Mouse (Mus musculus): ENCODE results near the gene Mx1. TPM values are rescaled to one million over a fixed set of nuclear protein-coding genes. Genes with fewer than 3 reads are reported as not detected.

Gene Mx1
- total and polyA plus RNA-seq, 3 experiments, result 0.27 TPM; not detected in 2

- ATAC-seq (ENCODE audit: extremely low read depth, insufficient number of reproducible peaks, low FRiP score, poor library complexity, severe bottlenecking) (no peak), DNase-seq (ENCODE audit: low spot score) (no peak)
- Histone ChIP-seq H3K36me3 (replicated peaks) (no peaks in the 10 kb centered on the region), H3K4me3 (ENCODE audit: low read depth, low read length) (no peak overlapping the region), H3K4me1 (ENCODE audit: insufficient read depth, low read depth, low read length) (no peaks in the 10 kb centered on the region), H3K9me3 (replicated peaks) (no peaks in the 10 kb centered on the region), H3K27me3 (ENCODE audit: insufficient read depth, low read length) (no peaks in the 10 kb centered on the region)
- TF ChIP-seq TAL1 (conservative IDR thresholded peaks at IDR 0.05; ENCODE audit: low read depth, low read length) (no peak), GATA1 (IDR thresholded peaks at IDR 0.05; ENCODE audit: borderline replicate concordance, low read length) (no peak), GATA2 (IDR thresholded peaks at IDR 0.05; ENCODE audit: borderline replicate concordance, low read depth, low read length) (no peak), CTCF (IDR thresholded peaks at IDR 0.05; ENCODE audit: low read depth, low read length) (no peak), POLR2AphosphoS5 (IDR thresholded peaks at IDR 0.05; ENCODE audit: insufficient replicate concordance, low read depth, low read length) (no peak)
Measured at GRCm38 (mm10) chr16:97423627-97424026, 39.1 kb downstream of the Mx1 start.

- Histone ChIP-seq H3K4me1 (ENCODE audit: insufficient read depth, low read depth, low read length) (no peaks in the 10 kb centered on the region), H3K27me3 (ENCODE audit: insufficient read depth, low read length) (0 out of 2 replicates have a peak, but pooled peaks cover 2% of the 10 kb centered on the region), H3K4me3 (ENCODE audit: low read depth, low read length) (no peak overlapping the region), H3K9me3 (replicated peaks) (no peaks in the 10 kb centered on the region), H3K36me3 (replicated peaks) (no peaks in the 10 kb centered on the region)
- TF ChIP-seq POLR2AphosphoS5 (IDR thresholded peaks at IDR 0.05; ENCODE audit: insufficient replicate concordance, low read depth, low read length), result no peak
- no peak for TF ChIP-seq TAL1 (conservative IDR thresholded peaks at IDR 0.05; ENCODE audit: low read depth, low read length)
- no peak for TF ChIP-seq CTCF (IDR thresholded peaks at IDR 0.05; ENCODE audit: low read depth, low read length)
- TF ChIP-seq GATA2 (IDR thresholded peaks at IDR 0.05; ENCODE audit: borderline replicate concordance, low read depth, low read length), result no peak
- ATAC-seq (ENCODE audit: extremely low read depth, insufficient number of reproducible peaks, low FRiP score, poor library complexity, severe bottlenecking) (no peak), DNase-seq (ENCODE audit: low spot score) (no peak)
Measured at GRCm38 (mm10) chr16:97421671-97422070, 41.0 kb downstream of the Mx1 start.

- no peaks in the 10 kb centered on the region for H3K4me1 ChIP-seq (ENCODE audit: insufficient read depth, low read depth, low read length)
- 0 out of 2 replicates have a peak, but pooled peaks cover 2% of the 10 kb centered on the region for H3K27me3 ChIP-seq (ENCODE audit: insufficient read depth, low read length)
- no peaks in the 10 kb centered on the region for H3K9me3 ChIP-seq (replicated peaks)
- ATAC-seq (ENCODE audit: extremely low read depth, insufficient number of reproducible peaks, low FRiP score, poor library complexity, severe bottlenecking) (no peak), DNase-seq (ENCODE audit: low spot score) (no peak)
- H3K4me3 ChIP-seq (ENCODE audit: low read depth, low read length), result no peak overlapping the region
- TF ChIP-seq GATA2 (IDR thresholded peaks at IDR 0.05; ENCODE audit: borderline replicate concordance, low read depth, low read length) (no peak), CTCF (IDR thresholded peaks at IDR 0.05; ENCODE audit: low read depth, low read length) (no peak), POLR2AphosphoS5 (IDR thresholded peaks at IDR 0.05; ENCODE audit: insufficient replicate concordance, low read depth, low read length) (no peak), TAL1 (conservative IDR thresholded peaks at IDR 0.05; ENCODE audit: low read depth, low read length) (no peak), GATA1 (IDR thresholded peaks at IDR 0.05; ENCODE audit: borderline replicate concordance, low read length) (no peak)
- no peaks in the 10 kb centered on the region for H3K36me3 ChIP-seq (replicated peaks)
Measured at GRCm38 (mm10) chr16:97418749-97419453, 43.8 kb downstream of the Mx1 start.

GRCm38 (mm10) chr16:97417896-97418542 lies 44.7 kb downstream of the Mx1 start:
- ATAC-seq (ENCODE audit: extremely low read depth, insufficient number of reproducible peaks, low FRiP score, poor library complexity, severe bottlenecking) (no peak), DNase-seq (ENCODE audit: low spot score) (no peak)
- H3K4me1 ChIP-seq (ENCODE audit: insufficient read depth, low read depth, low read length), result no peaks in the 10 kb centered on the region
- H3K36me3 ChIP-seq (replicated peaks), result no peaks in the 10 kb centered on the region
- no peaks in the 10 kb centered on the region for H3K9me3 ChIP-seq (replicated peaks)
- no peak overlapping the region for H3K4me3 ChIP-seq (ENCODE audit: low read depth, low read length)
- TF ChIP-seq POLR2AphosphoS5 (IDR thresholded peaks at IDR 0.05; ENCODE audit: insufficient replicate concordance, low read depth, low read length) (no peak), GATA1 (IDR thresholded peaks at IDR 0.05; ENCODE audit: borderline replicate concordance, low read length) (no peak), GATA2 (IDR thresholded peaks at IDR 0.05; ENCODE audit: borderline replicate concordance, low read depth, low read length) (no peak), TAL1 (conservative IDR thresholded peaks at IDR 0.05; ENCODE audit: low read depth, low read length) (no peak), CTCF (IDR thresholded peaks at IDR 0.05; ENCODE audit: low read depth, low read length) (no peak)
- H3K27me3 ChIP-seq (ENCODE audit: insufficient read depth, low read length), result 0 out of 2 replicates have a peak, but pooled peaks cover 2% of the 10 kb centered on the region

GRCm38 (mm10) chr16:97405476-97406012 lies 57.2 kb downstream of the Mx1 start:
- Histone ChIP-seq H3K27me3 (ENCODE audit: insufficient read depth, low read length) (no peaks in the 10 kb centered on the region), H3K4me3 (ENCODE audit: low read depth, low read length) (no peak overlapping the region), H3K4me1 (ENCODE audit: insufficient read depth, low read depth, low read length) (no peaks in the 10 kb centered on the region), H3K36me3 (replicated peaks) (no peaks in the 10 kb centered on the region), H3K9me3 (replicated peaks) (no peaks in the 10 kb centered on the region)
- TF ChIP-seq TAL1 (conservative IDR thresholded peaks at IDR 0.05; ENCODE audit: low read depth, low read length), result no peak
- no peak for TF ChIP-seq GATA1 (IDR thresholded peaks at IDR 0.05; ENCODE audit: borderline replicate concordance, low read length)
- no peak for TF ChIP-seq GATA2 (IDR thresholded peaks at IDR 0.05; ENCODE audit: borderline replicate concordance, low read depth, low read length)
- TF ChIP-seq CTCF (IDR thresholded peaks at IDR 0.05; ENCODE audit: low read depth, low read length), result no peak
- no peak for TF ChIP-seq POLR2AphosphoS5 (IDR thresholded peaks at IDR 0.05; ENCODE audit: insufficient replicate concordance, low read depth, low read length)
- DNase-seq (ENCODE audit: low spot score) (no peak), ATAC-seq (ENCODE audit: extremely low read depth, insufficient number of reproducible peaks, low FRiP score, poor library complexity, severe bottlenecking) (no peak)

GRCm38 (mm10) chr16:97402213-97402785 lies 60.4 kb downstream of the Mx1 start:
- no peak for DNase-seq (ENCODE audit: low spot score)
- H3K4me1 ChIP-seq (ENCODE audit: insufficient read depth, low read depth, low read length), result no peaks in the 10 kb centered on the region
- TF ChIP-seq TAL1 (conservative IDR thresholded peaks at IDR 0.05; ENCODE audit: low read depth, low read length), result no peak
- TF ChIP-seq POLR2AphosphoS5 (IDR thresholded peaks at IDR 0.05; ENCODE audit: insufficient replicate concordance, low read depth, low read length), result no peak
- H3K4me3 ChIP-seq (ENCODE audit: low read depth, low read length), result no peak overlapping the region
- no peaks in the 10 kb centered on the region for H3K9me3 ChIP-seq (replicated peaks)
- ATAC-seq (ENCODE audit: extremely low read depth, insufficient number of reproducible peaks, low FRiP score, poor library complexity, severe bottlenecking), result no peak
- H3K27me3 ChIP-seq (ENCODE audit: insufficient read depth, low read length), result no peaks in the 10 kb centered on the region
- H3K36me3 ChIP-seq (replicated peaks), result no peaks in the 10 kb centered on the region
